Mouse (Mus musculus): ENCODE data around the gene Kcnab1.

DNA sequence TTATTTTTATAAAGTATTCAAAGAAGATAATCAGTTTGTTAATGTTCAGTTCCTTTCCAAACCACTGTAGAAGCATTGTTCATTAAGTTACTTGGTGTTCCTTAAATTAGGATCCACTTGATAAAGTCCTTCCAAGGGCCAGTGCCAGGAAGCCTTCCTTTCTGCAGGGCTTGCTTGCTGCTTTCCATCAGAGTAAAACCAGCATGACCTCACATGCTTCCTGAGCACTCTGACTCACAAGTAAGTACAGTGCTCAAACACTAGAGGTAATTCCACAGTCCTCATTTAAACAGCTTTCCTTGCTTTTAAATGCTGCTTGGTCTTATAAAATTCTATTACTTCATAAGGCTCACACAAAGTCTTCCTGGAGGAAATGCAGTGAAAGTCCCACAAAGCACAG is 276.6 kb downstream of the Kcnab1 start:
- TF ChIP-seq CTCF (IDR thresholded peaks at IDR 0.05; ENCODE audit: low read depth, low read length) (no peak), EP300 (IDR thresholded peaks at IDR 0.05; ENCODE audit: insufficient read depth, low read depth, low read length) (no peak)
